Mouse (Mus musculus): ENCODE results near the gene Tinag. TPM values are rescaled to one million over a fixed set of nuclear protein-coding genes. Genes with fewer than 3 reads are reported as not detected.
"Not testable (repeated sequence)": the region's sequence is repeated elsewhere in the genome, so short reads cannot be mapped to it uniquely, and the experiment has no call there.

Tinag gene
- total RNA-seq (2021), result not detected

GRCm38 (mm10) chr9:77045585-77045984, at the start of gene Tinag:
Gene Tinag, minus strand, starts transcription at chr9:77045794.
- no peak for DNase-seq (ENCODE audit: extremely low spot score in 1 of 2, low spot score in 1 of 2)

GRCm38 (mm10) chr9:77083221-77083620, 37.6 kb upstream of the Tinag start:
- DNase-seq (ENCODE audit: extremely low spot score in 1 of 2, low spot score in 1 of 2), result not testable (repeated sequence)

GRCm38 (mm10) chr9:77071676-77072075, 26.1 kb upstream of the Tinag start:
- DNase-seq (ENCODE audit: extremely low spot score in 1 of 2, low spot score in 1 of 2), result no peak

GRCm38 (mm10) chr9:77056611-77057010, 11.0 kb upstream of the Tinag start:
- no peak for DNase-seq (ENCODE audit: extremely low spot score in 1 of 2, low spot score in 1 of 2)

- no peak for DNase-seq (ENCODE audit: extremely low spot score in 1 of 2, low spot score in 1 of 2)
Observed at GRCm38 (mm10) chr9:77054426-77055193, 9.0 kb upstream of the Tinag start.

GRCm38 (mm10) chr9:77051406-77051805, 5.8 kb upstream of the Tinag start:
- no peak for DNase-seq (ENCODE audit: extremely low spot score in 1 of 2, low spot score in 1 of 2)

GRCm38 (mm10) chr9:77049669-77050068, 4.1 kb upstream of the Tinag start:
- DNase-seq (ENCODE audit: extremely low spot score in 1 of 2, low spot score in 1 of 2), result no peak

GRCm38 (mm10) chr9:77046067-77046715, 597 bp upstream of the Tinag start:
- no peak for DNase-seq (ENCODE audit: extremely low spot score in 1 of 2, low spot score in 1 of 2)

GRCm38 (mm10) chr9:77035361-77035760, 10.2 kb downstream of the Tinag start:
- DNase-seq (ENCODE audit: extremely low spot score in 1 of 2, low spot score in 1 of 2), result no peak

- no peak for DNase-seq (ENCODE audit: extremely low spot score in 1 of 2, low spot score in 1 of 2)
Observed at GRCm38 (mm10) chr9:77032430-77033154, 13.0 kb downstream of the Tinag start.

GRCm38 (mm10) chr9:77025271-77025670, 20.3 kb downstream of the Tinag start:
- no peak for DNase-seq (ENCODE audit: extremely low spot score in 1 of 2, low spot score in 1 of 2)

GRCm38 (mm10) chr9:77018935-77019334, 26.7 kb downstream of the Tinag start:
- DNase-seq (ENCODE audit: extremely low spot score in 1 of 2, low spot score in 1 of 2), result no peak

- DNase-seq (ENCODE audit: extremely low spot score in 1 of 2, low spot score in 1 of 2), result no peak
Observed at GRCm38 (mm10) chr9:76996021-76996420, 49.6 kb downstream of the Tinag start.

GRCm38 (mm10) chr9:76989946-76990345, 55.6 kb downstream of the Tinag start:
- DNase-seq (ENCODE audit: extremely low spot score in 1 of 2, low spot score in 1 of 2), result no peak

GRCm38 (mm10) chr9:76934813-76935212, 110.8 kb downstream of the Tinag start:
- no peak for DNase-seq (ENCODE audit: extremely low spot score in 1 of 2, low spot score in 1 of 2)

- DNase-seq (ENCODE audit: extremely low spot score in 1 of 2, low spot score in 1 of 2), result no peak
Observed at GRCm38 (mm10) chr9:76915093-76915661, 130.4 kb downstream of the Tinag start.
